Mouse (Mus musculus): ENCODE data around the gene Zscan10. TPM values are rescaled to one million over a fixed set of nuclear protein-coding genes. Genes with fewer than 3 reads are reported as not detected.

The Zscan10 gene
- polyA plus RNA-seq, 1 experiment from 2014 or later: not detected

Other genes starting within 250 kb of the Zscan10 start
- gene Vmn2r116, start 216.3 kb upstream of the Zscan10 start, polyA plus RNA-seq (2015; fragmentation: Nextera tagmentation; extraction: Ambion mirVana): not detected in 2 replicates
- gene Vmn2r117, start 121.2 kb upstream of the Zscan10 start, polyA plus RNA-seq (2015; fragmentation: Nextera tagmentation; extraction: Ambion mirVana): not detected in 2 replicates
- gene Zfp213, start 36.6 kb upstream of the Zscan10 start, polyA plus RNA-seq (2015; fragmentation: Nextera tagmentation; extraction: Ambion mirVana): 17.4 and 17.8 TPM in 2 replicates
- 24.4 and 28.8 TPM in 2 replicates for gene Zfp13, start 1.4 kb upstream of the Zscan10 start, polyA plus RNA-seq (2015; fragmentation: Nextera tagmentation; extraction: Ambion mirVana)
- 1.9 and 2.3 TPM in 2 replicates for gene Mmp25, start 44.4 kb downstream of the Zscan10 start, polyA plus RNA-seq (2015; fragmentation: Nextera tagmentation; extraction: Ambion mirVana)
- gene Bicdl2, start 59.6 kb downstream of the Zscan10 start, polyA plus RNA-seq (2015; fragmentation: Nextera tagmentation; extraction: Ambion mirVana): 0.19 TPM in 1 of 2 replicates, not detected in the other
- 102 and 132 TPM in 2 replicates for gene Hcfc1r1, start 72.7 kb downstream of the Zscan10 start, polyA plus RNA-seq (2015; fragmentation: Nextera tagmentation; extraction: Ambion mirVana)
- 51.8 and 51.9 TPM in 2 replicates for gene Thoc6, start 73.0 kb downstream of the Zscan10 start, polyA plus RNA-seq (2015; fragmentation: Nextera tagmentation; extraction: Ambion mirVana)
- gene Tnfrsf12a, start 76.6 kb downstream of the Zscan10 start, polyA plus RNA-seq (2015; fragmentation: Nextera tagmentation; extraction: Ambion mirVana): 4.7 and 5.4 TPM in 2 replicates
- 0.53 and 1.2 TPM in 2 replicates for gene Cldn6, start 78.4 kb downstream of the Zscan10 start, polyA plus RNA-seq (2015; fragmentation: Nextera tagmentation; extraction: Ambion mirVana)
- gene Cldn9, start 83.2 kb downstream of the Zscan10 start, polyA plus RNA-seq (2015; fragmentation: Nextera tagmentation; extraction: Ambion mirVana): 1.2 and 1.3 TPM in 2 replicates
- 0.36 and 0.54 TPM in 2 replicates for gene 1520401A03Rik, start 121.9 kb downstream of the Zscan10 start, polyA plus RNA-seq (2015; fragmentation: Nextera tagmentation; extraction: Ambion mirVana)
- 13.9 and 16.7 TPM in 2 replicates for gene Pkmyt1, start 125.5 kb downstream of the Zscan10 start, polyA plus RNA-seq (2015; fragmentation: Nextera tagmentation; extraction: Ambion mirVana)
- gene Paqr4, start 140.0 kb downstream of the Zscan10 start, polyA plus RNA-seq (2015; fragmentation: Nextera tagmentation; extraction: Ambion mirVana): 48.3 and 51.5 TPM in 2 replicates
- gene Kremen2, start 145.0 kb downstream of the Zscan10 start, polyA plus RNA-seq (2015; fragmentation: Nextera tagmentation; extraction: Ambion mirVana): 1.5 and 3.0 TPM in 2 replicates
- 213 and 231 TPM in 2 replicates for gene Flywch1, start 170.7 kb downstream of the Zscan10 start, polyA plus RNA-seq (2015; fragmentation: Nextera tagmentation; extraction: Ambion mirVana)
- 60.4 and 66.5 TPM in 2 replicates for gene Flywch2, start 185.2 kb downstream of the Zscan10 start, polyA plus RNA-seq (2015; fragmentation: Nextera tagmentation; extraction: Ambion mirVana)
- 535 and 581 TPM in 2 replicates for gene Srrm2, start 189.7 kb downstream of the Zscan10 start, polyA plus RNA-seq (2015; fragmentation: Nextera tagmentation; extraction: Ambion mirVana)
- gene Elob, start 228.3 kb downstream of the Zscan10 start, polyA plus RNA-seq (2015; fragmentation: Nextera tagmentation; extraction: Ambion mirVana): 1,286 and 1,362 TPM in 2 replicates
- gene Prss33, start 235.2 kb downstream of the Zscan10 start, polyA plus RNA-seq (2015; fragmentation: Nextera tagmentation; extraction: Ambion mirVana): not detected in 2 replicates
- not detected in 2 replicates for gene Prss32, start 243.0 kb downstream of the Zscan10 start, polyA plus RNA-seq (2015; fragmentation: Nextera tagmentation; extraction: Ambion mirVana)
- 0.96 and 1.4 TPM in 2 replicates for gene Prss41, start 243.3 kb downstream of the Zscan10 start, polyA plus RNA-seq (2015; fragmentation: Nextera tagmentation; extraction: Ambion mirVana)